Mouse (Mus musculus) layer of hippocampus, adult 9-11 months (tissue): ENCODE measurements around the gene Dlgap3.

ENCODE experiments used
- DNase-seq: peaks from one replicate; pipeline ENCODE4 v3.0.0; 2022

The Dlgap3 gene

DNA sequence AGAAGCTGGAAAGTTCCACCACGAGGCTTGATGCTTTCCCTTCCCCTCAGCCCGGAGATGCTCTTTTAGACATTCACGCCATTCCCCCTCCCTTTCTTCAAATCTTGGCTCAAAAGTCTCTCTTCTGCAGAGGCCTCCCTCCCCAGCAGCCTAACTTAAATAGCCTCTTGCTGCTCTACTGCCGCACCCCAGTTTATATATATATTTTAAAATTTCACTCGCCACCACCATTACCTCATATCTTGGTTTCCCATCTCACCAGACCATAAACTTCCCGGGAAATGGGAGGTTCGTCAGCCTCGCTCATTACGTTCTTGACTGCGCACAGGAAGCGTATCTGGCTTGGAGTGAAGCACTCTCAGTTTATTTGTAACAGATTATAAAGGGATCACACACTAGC, 9.0 kb downstream of the Dlgap3 start:
- no peak for DNase-seq

DNA sequence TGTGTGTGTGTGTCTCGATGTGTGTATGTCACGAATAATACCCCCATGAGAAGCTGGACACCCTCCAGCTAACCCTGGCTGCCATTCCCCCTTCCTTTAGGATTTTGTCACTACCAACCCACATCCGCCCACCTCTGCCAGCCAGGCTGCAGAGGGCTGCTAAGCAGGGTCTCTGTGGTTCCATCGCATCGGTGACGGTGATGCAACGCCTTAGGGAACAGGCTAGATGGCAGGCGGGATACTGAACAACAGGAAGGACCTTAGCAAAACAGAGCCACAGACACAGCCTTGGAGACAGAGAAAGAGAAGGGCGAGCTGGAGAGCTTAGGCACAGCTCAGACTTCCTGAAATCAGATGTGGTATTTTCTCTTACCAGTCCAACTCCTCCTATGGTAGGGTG, 9.7 kb downstream of the Dlgap3 start:
- peak; percentile 70 for DNase-seq

DNA sequence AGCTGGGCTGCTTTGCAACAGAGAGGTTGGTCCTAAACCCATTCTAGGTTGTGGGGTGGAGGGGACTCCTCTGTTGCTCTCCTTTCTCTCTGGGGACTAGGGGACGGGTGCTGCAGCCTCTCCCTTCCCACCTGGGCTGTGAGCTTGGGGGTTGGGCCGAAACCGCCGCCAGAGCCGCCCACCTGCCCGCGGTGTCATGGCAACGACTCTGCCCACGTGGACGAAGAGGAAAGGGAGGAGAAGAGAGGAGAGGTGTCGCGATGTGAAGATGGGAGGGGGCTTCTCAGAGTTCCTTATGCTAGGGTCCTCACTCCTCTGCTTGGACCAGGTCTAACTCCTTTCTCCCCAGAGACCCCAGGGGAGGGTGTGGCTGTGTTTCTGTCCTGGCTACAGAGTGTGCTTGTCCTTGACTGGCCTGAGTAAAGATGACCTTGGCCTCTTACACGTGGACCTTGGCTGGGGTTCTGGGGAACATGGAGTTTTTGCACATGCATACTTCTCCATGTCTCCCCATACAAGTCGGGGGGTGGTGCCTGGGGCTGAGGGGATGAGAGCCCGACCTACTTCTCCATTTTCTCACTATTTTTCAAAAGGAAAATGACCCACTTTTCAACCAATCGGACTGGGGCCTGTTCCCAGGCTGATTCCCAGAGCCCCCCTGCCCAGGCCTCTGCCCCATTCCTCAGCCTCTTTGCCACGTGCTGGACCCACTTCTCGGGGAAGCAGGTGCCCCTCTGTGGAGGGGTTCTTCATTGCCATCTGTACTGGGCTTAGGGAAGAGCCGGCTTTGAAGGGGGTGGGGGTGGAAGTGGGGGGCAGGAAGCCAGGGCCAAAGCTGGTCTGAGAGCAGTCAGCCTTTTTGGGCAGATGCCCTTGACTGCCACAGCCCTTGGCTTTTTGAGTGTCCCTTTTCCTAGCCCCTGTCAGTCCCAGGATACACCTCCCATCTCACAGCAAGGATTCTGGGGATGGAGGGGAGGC, 10.8 kb downstream of the Dlgap3 start:
- no peak for DNase-seq

DNA sequence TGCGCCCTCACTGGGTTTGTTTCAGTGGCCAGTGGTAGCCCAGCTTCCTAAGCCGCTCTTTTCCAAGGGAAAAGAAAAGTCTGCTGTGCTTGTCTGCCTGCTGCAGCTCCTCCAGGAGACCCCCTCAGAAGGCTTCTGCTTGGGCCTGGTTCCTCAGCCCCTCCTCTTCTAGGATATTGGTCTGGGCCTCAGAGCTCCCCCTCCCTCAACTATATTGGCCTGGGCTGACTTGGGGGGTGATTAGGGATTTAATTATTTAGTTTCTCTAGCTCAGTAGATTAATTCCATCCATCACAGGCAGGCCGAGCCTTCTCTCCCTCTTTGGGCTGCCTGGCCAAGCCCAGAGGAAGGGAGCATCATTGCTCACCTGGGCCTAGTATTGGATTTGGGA, 11.4 kb downstream of the Dlgap3 start:
- DNase-seq = no peak

DNA sequence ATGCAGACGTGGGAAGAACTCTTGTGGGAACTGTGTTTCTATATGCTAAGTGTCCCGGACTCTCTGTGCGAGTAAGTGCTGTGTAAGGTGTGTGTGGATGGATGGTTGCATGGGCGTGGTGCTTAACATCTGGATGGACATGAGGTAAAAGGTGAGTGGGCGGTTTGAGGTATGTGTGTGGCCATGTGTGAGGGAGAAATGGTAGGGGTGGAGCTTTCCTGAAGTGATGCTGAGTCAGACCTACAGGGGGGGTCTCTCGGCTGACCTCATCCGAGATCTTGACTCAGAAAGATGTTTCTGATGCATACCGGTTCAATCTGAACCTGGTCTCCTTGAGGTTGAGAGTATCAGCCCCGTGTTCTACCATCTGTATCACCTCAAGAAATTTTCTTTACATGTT, 12.0 kb downstream of the Dlgap3 start:
- no peak for DNase-seq

DNA sequence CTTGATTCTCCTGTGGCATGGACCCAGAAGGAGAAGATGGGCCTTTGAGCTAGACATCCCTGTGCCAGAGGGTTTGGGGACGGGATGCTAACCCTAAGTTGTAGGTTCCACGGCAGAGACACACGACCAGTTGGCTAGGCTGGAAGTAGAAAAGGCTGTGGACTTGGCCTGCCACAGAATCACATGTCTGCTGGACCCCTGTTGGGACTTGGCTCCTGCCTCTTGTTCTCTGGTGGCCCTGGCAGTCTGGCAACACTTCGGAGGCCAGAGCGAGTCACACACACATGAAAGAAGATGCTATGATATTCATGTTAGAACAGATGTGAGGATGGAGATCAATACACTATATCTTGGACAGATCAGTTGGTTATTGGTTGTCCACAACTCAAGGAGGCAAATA, 14.9 kb downstream of the Dlgap3 start:
- no peak for DNase-seq

DNA sequence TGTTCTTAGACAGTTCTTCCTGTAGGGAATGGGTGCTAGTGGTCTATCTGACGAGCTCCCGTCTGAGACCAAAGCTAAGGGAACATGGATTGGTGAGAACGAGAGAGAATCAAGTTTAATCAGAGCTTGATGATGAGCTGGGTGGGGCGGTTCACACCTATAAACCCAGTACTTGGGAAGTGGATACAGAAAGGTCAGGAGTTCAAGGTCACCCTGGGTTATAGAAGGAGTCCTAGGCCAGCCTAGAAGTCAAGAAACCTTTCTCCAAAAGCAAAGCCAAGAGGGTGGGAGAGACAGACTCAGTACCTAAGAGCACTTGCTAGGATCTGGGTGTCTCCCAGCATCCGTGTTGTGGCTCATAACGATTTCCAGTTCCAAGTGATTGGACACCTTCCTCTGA, 21.9 kb downstream of the Dlgap3 start:
- DNase-seq = no peak

DNA sequence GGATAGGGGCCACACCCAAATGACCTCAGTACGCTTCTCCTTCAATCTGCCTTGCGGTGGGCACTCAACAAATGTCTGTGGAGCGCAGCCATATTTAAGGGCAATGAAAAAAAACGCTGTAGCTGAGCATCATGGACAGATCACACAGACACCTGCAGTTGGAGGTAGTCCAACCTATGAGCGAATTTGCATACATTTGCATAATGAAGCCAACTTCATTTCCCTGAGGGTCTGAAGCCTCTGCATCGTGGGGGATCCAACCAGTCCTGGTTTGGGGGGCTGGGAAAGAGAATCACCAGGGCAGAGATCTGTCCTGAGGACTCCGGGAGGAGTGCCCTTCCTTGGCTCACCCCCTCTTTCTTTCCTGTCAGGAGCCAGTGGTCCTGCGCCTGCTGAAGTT, 23.7 kb downstream of the Dlgap3 start:
- DNase-seq = no peak

DNA sequence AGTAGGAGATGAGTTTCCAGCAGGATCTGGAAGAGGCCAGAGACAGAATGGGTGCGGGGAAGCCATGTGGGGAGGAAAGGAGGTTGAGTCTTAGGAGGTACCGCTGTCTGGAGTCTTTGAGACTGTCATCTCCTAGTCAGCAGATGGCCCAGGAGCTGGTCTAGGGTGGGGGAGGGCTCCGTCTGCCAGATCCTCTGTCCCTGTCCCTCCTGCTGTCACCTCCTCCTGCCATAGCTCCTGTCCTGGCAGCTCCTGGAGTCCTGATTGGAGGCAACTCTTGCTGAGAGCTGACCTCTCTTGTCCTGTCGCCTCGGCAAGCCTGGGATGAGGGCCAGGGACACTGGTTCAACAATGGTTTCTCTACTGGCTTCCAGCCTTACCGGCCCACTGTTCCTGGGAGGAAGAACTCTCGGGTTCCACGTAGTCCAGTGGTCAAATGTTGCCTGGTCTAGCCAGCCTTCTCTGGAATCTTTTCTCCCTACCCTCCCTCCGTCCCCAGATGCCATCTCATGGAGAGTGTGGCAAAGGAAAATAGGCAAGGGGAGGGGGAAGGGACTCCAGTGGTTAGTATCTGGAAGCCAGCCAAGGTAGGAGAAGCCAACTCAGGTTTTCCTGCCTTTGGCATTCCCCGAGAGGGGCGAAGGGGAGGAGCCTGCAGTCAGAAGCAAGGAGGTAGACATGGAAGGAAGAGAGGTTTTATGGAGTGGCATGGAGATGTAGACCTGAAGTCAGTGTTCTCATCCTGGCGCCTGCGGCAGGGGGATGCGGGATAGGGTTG, 24.6 kb downstream of the Dlgap3 start:
- DNase-seq = no peak

DNA sequence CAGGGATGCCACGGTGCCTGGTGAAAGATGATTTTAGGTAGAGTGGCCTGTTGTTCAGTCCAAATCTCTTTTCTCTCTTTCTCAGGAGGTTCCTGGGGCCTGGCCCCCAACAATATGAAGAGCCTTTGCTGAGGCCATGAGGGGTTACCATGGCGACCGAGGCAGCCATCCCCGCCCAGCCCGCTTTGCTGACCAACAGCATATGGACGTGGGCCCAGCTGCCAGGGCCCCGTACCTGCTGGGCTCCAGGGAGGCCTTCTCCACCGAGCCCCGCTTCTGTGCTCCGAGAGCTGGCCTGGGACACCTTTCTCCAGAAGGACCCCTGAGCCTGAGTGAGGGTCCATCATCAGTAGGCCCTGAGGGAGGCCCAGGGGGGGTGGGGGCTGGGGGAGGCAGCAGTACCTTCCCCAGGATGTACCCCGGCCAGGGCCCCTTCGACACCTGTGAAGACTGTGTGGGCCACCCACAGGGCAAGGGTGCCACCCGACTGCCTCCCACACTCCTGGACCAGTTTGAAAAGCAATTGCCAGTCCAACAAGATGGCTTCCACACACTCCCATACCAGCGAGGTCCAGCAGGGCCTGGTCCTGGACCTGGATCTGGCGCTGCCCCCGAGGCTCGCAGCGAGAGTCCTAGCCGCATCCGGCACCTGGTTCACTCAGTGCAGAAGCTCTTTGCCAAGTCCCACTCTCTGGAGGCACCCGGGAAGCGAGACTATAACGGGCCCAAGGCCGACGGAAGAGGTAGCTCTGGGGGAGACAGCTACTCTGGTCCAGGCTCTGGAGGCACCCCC, 25.7 kb downstream of the Dlgap3 start:
- no peak for DNase-seq

DNA sequence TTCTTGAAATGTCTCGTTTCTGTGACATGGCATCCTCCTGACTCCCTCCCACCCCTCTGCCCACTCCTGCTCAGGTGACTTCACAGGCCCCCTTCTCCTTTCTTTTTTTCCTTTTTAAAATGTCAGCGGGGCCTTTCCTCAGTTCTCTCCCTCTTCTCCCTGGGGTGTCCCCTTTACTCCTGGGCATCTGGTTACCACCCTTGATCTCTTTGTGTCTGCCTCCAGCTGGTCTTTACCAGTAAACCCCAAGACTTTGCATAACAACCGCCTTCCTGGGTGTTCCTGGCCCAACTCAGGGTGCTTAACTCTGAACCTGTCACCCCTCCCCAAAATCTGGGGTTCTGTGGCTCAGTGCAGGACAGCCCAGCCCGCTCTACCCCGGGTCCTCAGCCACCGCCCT, 29.6 kb downstream of the Dlgap3 start:
- no peak for DNase-seq

DNA sequence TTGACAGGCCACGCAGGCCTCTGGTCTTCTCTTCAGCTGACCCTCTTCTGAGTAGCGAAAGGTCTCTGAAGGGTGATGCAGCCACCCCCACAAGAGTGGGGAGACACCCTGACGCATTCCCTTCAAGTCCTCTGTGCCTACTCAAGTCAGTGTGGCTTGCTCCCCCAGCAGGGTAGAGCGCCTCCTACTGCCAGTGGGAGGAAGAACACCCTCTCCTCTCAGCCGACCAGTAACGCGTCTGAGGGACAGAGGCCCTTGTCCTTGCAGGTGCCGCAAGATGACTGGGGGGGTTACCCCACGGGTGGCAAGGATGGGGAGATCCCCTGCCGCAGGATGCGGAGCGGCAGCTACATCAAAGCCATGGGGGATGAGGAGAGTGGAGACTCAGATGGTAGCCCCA, 30.4 kb downstream of the Dlgap3 start:
- no peak for DNase-seq

DNA sequence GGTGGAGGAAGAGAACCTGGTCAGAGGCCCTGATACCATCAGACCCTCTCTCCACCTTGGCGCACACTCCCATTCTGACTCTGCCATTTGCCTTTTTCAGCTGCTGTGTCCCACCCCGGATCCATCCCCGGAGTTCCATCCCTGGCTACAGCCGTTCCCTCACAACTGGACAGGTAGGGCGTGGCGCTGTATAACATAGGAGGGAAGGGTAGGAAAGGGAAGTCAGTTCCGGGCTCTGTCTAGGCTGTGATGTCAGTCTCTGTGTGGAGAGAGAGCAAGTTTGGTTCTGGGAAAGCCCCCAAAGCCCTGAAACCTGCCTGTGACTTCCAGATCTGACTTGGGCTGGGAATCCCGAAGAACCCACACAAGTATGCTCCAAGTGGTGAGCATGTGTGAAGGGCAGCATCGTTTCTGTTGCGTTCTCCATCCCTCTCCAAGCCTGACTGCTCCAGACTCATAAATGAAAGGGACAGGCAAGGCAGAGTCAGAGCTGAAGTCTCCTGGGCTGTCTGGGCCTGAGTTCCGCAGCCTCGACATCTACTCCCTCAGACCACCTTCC, 31.2 kb downstream of the Dlgap3 start:
- DNase-seq = no peak

DNA sequence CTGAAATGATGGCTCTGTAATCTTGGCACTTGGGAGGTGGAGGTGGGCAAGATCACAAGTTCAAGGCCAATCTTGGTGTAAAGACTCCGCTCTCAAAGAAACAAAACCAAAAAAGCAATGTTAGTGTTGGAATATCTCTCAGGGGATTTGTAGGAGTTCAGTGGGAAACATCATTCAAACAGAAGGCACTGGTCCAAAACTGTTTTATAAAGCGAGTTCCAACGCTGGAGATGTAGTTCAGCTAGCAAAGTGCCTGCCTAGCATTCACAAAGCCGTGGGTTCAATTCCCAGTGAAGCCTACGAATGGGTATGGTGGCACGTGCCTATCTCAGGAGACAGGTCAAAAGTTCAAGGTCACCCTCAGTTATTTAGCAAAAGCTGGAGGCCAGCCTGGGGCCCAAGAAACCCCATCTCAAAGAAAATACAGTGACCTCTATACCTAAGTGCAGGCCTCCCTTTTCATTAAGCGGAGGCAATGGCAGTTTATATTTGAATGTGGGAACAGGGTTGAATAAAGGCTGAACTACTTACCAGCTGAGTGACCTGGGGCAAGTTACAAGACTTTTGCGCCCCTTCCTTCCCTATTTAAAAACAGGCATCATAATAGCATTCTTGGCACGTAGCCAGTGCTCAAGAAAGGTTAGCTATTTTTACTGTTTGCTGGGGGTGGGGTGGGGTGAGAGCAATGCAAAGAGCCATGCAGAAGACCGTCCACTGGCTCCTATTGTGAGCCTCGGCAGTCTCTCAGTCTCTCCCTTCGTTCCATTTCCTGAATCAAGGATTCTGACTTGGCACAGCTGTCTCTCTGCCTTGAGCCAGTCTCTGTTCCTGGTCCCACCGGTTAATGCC, 32.0 kb downstream of the Dlgap3 start:
- no peak for DNase-seq

DNA sequence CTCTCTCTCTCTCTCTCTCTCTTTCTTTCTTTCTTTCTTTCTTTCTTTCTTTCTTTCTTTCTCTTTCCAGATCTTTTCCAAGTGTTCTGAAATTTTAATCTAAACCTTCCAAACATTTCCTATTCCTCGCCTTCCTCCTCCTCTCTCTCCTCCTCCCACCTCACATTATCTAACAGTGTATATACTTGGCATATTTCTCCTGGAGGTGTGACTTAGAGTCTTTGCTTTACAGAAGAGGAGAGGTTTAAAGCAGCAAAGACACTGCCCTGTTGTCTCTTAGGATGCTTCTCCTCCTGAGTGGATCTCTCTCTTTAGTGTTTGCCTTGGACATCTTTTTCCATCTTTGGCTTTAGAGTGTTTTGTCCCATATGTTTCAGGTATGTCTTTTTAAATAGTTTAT, 34.1 kb downstream of the Dlgap3 start:
- no peak for DNase-seq

DNA sequence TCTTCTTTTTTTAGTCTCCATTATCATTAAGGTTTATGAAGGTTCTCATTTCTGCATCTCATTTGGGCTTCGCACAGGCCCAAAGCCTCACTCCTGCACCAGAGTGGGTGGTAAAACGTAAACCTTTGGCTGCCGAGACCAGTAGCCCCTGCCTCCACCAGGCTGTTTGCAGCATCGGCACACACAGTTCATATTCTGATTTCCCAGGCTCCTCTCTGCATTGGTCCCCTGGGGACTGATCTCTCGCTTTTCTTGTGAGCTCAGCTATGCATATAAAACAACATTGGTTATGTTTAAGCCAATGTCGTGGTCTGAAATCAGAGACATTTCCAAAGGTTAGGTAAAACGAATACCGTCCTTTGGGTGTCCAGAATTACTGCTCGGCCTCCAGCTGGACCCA, 42.3 kb downstream of the Dlgap3 start:
- no peak for DNase-seq

DNA sequence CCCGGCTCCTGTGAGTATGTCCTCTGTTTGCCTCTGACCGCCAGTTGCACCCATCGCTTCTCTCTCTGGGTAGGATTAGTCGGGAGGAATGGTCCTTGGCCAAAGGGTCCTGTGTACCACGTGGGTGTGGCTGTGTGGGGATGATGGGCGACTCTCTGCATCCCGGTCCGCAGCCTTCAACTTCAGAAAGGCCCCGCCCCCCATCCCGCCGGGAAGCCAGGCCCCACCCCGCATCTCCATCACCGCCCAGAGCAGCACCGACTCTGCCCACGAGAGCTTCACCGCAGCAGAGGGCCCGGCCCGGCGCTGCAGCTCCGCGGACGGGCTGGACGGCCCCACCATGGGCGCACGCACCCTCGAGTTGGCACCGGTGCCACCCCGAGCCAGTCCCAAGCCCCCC, 45.5 kb downstream of the Dlgap3 start:
- no peak for DNase-seq

DNA sequence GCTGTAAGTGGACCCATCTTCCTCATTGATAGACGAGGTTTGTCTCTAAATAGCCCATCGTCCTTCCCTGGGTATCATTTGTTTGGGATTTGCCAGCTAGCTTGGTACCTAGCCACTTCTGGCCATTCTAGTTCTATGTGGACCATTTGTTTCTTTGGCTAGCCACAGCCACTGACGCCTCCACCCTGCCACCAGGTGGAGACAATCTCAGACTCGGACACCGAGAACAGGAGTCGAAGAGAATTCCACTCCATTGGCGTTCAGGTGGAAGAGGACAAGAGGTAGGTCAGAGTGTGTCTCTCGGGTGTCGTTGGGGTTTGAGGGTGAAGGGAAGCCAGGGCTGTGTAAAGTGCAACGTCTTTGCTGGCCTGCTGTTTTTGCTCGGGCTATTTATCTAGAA, 46.1 kb downstream of the Dlgap3 start:
- no peak for DNase-seq

DNA sequence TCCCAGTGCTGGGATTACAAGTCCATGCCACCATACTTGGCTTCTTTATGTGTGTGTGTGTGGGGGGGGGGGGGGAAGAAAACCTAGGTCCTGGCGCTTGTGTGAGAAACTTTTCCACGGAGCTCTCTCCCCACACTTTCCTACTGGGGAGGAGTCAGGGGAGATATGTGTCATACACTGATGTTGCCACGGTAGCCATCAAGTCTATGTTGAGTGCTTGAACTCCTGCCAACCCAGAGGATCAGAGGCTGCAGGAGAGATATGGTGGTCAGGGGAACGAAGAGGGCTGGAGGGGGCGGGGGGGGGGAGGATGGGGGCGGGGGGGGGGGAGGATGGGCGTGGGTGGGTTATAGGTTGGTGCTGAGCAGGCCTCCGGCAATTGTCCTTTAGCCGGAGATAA, 46.8 kb downstream of the Dlgap3 start:
- no peak for DNase-seq

DNA sequence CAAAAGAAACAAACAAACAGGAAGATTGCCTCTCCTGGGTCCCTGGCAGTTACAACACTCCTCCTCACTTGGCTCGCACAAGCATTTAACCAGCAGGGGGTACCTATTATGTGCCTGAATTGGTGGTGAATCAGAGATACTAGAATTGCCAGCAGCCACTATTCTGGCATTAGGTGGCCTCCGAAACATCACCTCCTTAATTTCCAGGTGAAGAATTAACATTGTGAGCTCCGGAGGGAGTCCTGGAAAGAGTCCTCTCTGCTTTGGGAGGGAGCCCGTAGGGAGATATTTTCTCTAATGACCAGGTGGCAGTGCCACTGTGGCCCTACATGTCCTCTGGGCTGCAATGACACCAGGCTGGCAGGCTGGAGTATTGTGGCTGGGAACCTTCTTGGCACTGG, 47.2 kb downstream of the Dlgap3 start:
- DNase-seq = no peak

DNA sequence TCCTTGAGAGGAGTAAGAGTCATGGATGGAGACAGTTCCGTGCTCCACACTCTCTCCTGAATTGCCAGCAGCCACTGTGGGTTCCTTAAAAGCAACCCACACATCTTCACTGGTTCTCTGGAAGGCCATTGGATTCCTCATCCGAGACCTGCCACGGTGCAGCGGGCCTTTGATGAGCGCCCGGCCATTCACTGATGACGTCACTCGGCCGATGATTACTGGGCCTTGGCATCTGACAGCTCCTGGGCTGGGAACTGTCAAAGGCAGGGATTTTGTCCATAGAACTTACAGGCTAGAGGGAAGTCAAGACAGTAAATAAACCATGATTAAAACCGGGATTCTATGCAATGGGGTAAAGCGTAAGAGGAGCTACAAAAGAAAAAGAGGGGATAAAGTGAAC, 48.0 kb downstream of the Dlgap3 start:
- DNase-seq = no peak

DNA sequence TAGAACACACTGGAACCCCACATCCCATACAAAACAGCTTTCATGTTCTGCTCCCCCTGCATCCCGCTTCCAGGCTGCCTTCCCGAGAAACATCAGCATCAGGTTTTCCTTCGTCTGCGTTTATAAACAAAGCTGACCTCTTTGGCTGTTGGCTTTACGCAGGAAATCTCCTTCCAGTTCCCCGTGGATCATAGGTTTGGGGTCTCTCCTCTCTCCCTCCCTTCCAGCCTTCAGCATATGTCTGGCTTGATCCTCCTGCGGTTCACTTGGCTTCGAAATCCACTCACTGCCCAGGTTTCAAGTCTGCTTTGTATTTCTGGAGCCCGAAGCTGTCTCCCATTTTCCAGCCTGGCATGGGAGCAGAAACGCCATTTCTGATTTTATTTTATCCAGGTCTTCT, 54.3 kb downstream of the Dlgap3 start:
- no peak for DNase-seq
